Comparison of ENCODE assay signal across 8 mouse cellular contexts in genomic region chr8:72136302-72136978, GRCm38 (mm10). TPM values are rescaled to one million over a fixed set of nuclear protein-coding genes. Genes with fewer than 3 reads are reported as not detected.
A peak's percentile ranks its signal among the peaks of the same experiment; 100 is the strongest.
DNase-seq lines count a peak whose midpoint lies in the region; ATAC-seq and TF ChIP-seq lines count a peak whose summit lies in the region.

No protein-coding gene starts in this region.

- peak; percentile 75 for ATAC-seq in activated CD4-positive, CD25-positive, alpha-beta regulatory T cell, adult 4 months
- peak; percentile 68 for ATAC-seq in embryonic facial prominence, embryonic 13.5 days (ENCODE audit: insufficient number of reproducible peaks, insufficient read depth, low FRiP score, low TSS enrichment, low read depth)
- ATAC-seq in heart, embryonic 14.5 days (ENCODE audit: insufficient number of reproducible peaks, insufficient read depth, low FRiP score, low read depth): peak; percentile 52; the same call in 1 of the 2 replicates
- peak; percentile 51 for ATAC-seq in kidney, postnatal 0 days (replicated peaks; ENCODE audit: low FRiP score, low read depth)

- no peaks in the 10 kb centered on the region for H3K27me3 ChIP-seq in embryonic facial prominence, embryonic 13.5 days
- no peaks in the 10 kb centered on the region for H3K27me3 ChIP-seq in heart, embryonic 14.5 days (ENCODE audit: control insufficient read depth, insufficient read depth, low read length)
- H3K27me3 ChIP-seq in kidney, postnatal 0 days (ENCODE audit: insufficient read depth, low read length): no peaks in the 10 kb centered on the region

- peak; percentile 72 to 80 for DNase-seq in B cell, adult 2 months
- DNase-seq in kidney, postnatal 0 days (ENCODE audit: low spot score): peak; percentile 97
- peak; percentile 74 for DNase-seq in lung, postnatal 14 days
- DNase-seq in ovary, postnatal 14 days (ENCODE audit: low spot score): peak; percentile 73
- peak; percentile 84 for DNase-seq in thymus, postnatal 4 days

- peaks cover 37% of the 10 kb centered on the region for H3K36me3 ChIP-seq in embryonic facial prominence, embryonic 13.5 days
- H3K36me3 ChIP-seq in heart, embryonic 14.5 days (ENCODE audit: control insufficient read depth, insufficient read depth, low read length): peaks cover 36% of the 10 kb centered on the region
- peaks cover 29% of the 10 kb centered on the region; the same call in 1 of the 2 replicates for H3K36me3 ChIP-seq in kidney, postnatal 0 days (ENCODE audit: insufficient read depth, low read length)

- WGBS in embryonic facial prominence, embryonic 13.5 days: under 1% methylated on average over 18 of the region's 18 CpGs
- WGBS in heart, embryonic 14.5 days: under 1% methylated on average over 18 of the region's 18 CpGs
- WGBS in kidney, postnatal 0 days: 2% methylated on average over 18 of the region's 18 CpGs

- peak overlapping the region; percentile 76 for H3K4me2 ChIP-seq in embryonic facial prominence, embryonic 13.5 days
- peak overlapping the region; percentile 80 for H3K4me2 ChIP-seq in heart, embryonic 14.5 days (ENCODE audit: low read length)
- H3K4me2 ChIP-seq in kidney, postnatal 0 days (ENCODE audit: low read length): peak overlapping the region; percentile 79

- no peaks in the 10 kb centered on the region for H3K9me3 ChIP-seq in embryonic facial prominence, embryonic 13.5 days
- H3K9me3 ChIP-seq in heart, embryonic 14.5 days (ENCODE audit: control insufficient read depth, low read length): no peaks in the 10 kb centered on the region
- H3K9me3 ChIP-seq in kidney, postnatal 0 days (replicated peaks; ENCODE audit: low read length): no peaks in the 10 kb centered on the region

- TF ChIP-seq CTCF in kidney, postnatal 0 days (IDR thresholded peaks at IDR 0.05; ENCODE audit: low read depth): no peak

- peak overlapping the region; percentile 100 for H3K27ac ChIP-seq in embryonic facial prominence, embryonic 13.5 days
- peak overlapping the region; percentile 95 to 96 for H3K27ac ChIP-seq in heart, embryonic 14.5 days (replicated peaks in 1 of 2; ENCODE audit: control insufficient read depth in 1 of 2, insufficient read depth in 1 of 2, low read depth in 2 of 2, low read length in 2 of 2)
- H3K27ac ChIP-seq in kidney, postnatal 0 days: peak overlapping the region; percentile 98

- H3K4me3 ChIP-seq in embryonic facial prominence, embryonic 13.5 days: peak overlapping the region; percentile 79
- H3K4me3 ChIP-seq in heart, embryonic 14.5 days (ENCODE audit: control insufficient read depth in 1 of 2, insufficient read depth in 1 of 2, low read depth in 1 of 2, low read length in 2 of 2): peak overlapping the region; percentile 94 to 97
- peak overlapping the region; percentile 93 for H3K4me3 ChIP-seq in kidney, postnatal 0 days (replicated peaks; ENCODE audit: low read depth, low read length)

- peaks cover 23% of the 10 kb centered on the region for H3K4me1 ChIP-seq in embryonic facial prominence, embryonic 13.5 days
- H3K4me1 ChIP-seq in heart, embryonic 14.5 days (ENCODE audit: control insufficient read depth in 2 of 2, insufficient read depth in 2 of 2, low read length in 2 of 2): peaks cover 18 to 37% of the 10 kb centered on the region in 2 experiments
- H3K4me1 ChIP-seq in kidney, postnatal 0 days (replicated peaks; ENCODE audit: insufficient read depth, low read length): peaks cover 12% of the 10 kb centered on the region

- peak overlapping the region; percentile 97 for H3K9ac ChIP-seq in embryonic facial prominence, embryonic 13.5 days
- H3K9ac ChIP-seq in heart, embryonic 14.5 days (ENCODE audit: low read length): peak overlapping the region; percentile 100
- peak overlapping the region; percentile 95 for H3K9ac ChIP-seq in kidney, postnatal 0 days (ENCODE audit: low read depth, low read length)

RNA-seq across cellular contexts. Expression of gene Tpm4, which starts 1.7 kb away (rescaled TPM):
- 100 to 1,000 TPM; 291 to 296 TPM for polyA plus RNA-seq in activated CD4-positive, CD25-positive, alpha-beta regulatory T cell, adult 4 months (2017; shearing (Covaris generic))
- 622 and 634 TPM in 2 replicates for polyA plus RNA-seq in embryonic facial prominence, embryonic 13.5 days (2015; fragmentation: Nextera tagmentation; extraction: Ambion mirVana)
- polyA plus RNA-seq in heart, embryonic 14.5 days (2014; fragmentation: Nextera tagmentation; extraction: Ambion mirVana): 305 and 318 TPM in 2 replicates
- 604 and 692 TPM in 2 replicates for polyA plus RNA-seq in kidney, postnatal 0 days (2015; fragmentation: Nextera tagmentation; extraction: Ambion mirVana)

RNA-seq across cellular contexts. Expression of gene Rab8a, which starts 24.6 kb away (rescaled TPM):
- 100 to 1,000 TPM; 159 to 162 TPM for polyA plus RNA-seq in activated CD4-positive, CD25-positive, alpha-beta regulatory T cell, adult 4 months (2017; shearing (Covaris generic))
- polyA plus RNA-seq in embryonic facial prominence, embryonic 13.5 days (2015; fragmentation: Nextera tagmentation; extraction: Ambion mirVana): 132 and 142 TPM in 2 replicates
- polyA plus RNA-seq in heart, embryonic 14.5 days (2014; fragmentation: Nextera tagmentation; extraction: Ambion mirVana): 57.8 and 58.2 TPM in 2 replicates
- 100 and 108 TPM in 2 replicates for polyA plus RNA-seq in kidney, postnatal 0 days (2015; fragmentation: Nextera tagmentation; extraction: Ambion mirVana)

RNA-seq across cellular contexts. Expression of gene Olfr374, which starts 29.6 kb away (rescaled TPM):
- under 1 TPM in 1 of 2 experiments, not detected in 1; 0.20 TPM for polyA plus RNA-seq in activated CD4-positive, CD25-positive, alpha-beta regulatory T cell, adult 4 months (2017; shearing (Covaris generic))
- 0.03 TPM in 2 replicates for polyA plus RNA-seq in embryonic facial prominence, embryonic 13.5 days (2015; fragmentation: Nextera tagmentation; extraction: Ambion mirVana)
- not detected in 2 replicates for polyA plus RNA-seq in heart, embryonic 14.5 days (2014; fragmentation: Nextera tagmentation; extraction: Ambion mirVana)
- not detected in 2 replicates for polyA plus RNA-seq in kidney, postnatal 0 days (2015; fragmentation: Nextera tagmentation; extraction: Ambion mirVana)

RNA-seq across cellular contexts. Expression of gene Hsh2d, which starts 53.0 kb away (rescaled TPM):
- polyA plus RNA-seq in activated CD4-positive, CD25-positive, alpha-beta regulatory T cell, adult 4 months (2017; shearing (Covaris generic)): 10 to 100 TPM; 22.2 to 29.1 TPM
- not detected in 2 replicates for polyA plus RNA-seq in embryonic facial prominence, embryonic 13.5 days (2015; fragmentation: Nextera tagmentation; extraction: Ambion mirVana)
- polyA plus RNA-seq in heart, embryonic 14.5 days (2014; fragmentation: Nextera tagmentation; extraction: Ambion mirVana): not detected in 2 replicates
- 0.24 TPM in 1 of 2 replicates, not detected in the other for polyA plus RNA-seq in kidney, postnatal 0 days (2015; fragmentation: Nextera tagmentation; extraction: Ambion mirVana)

RNA-seq across cellular contexts. Expression of gene Olfr373, which starts 53.5 kb away (rescaled TPM):
- polyA plus RNA-seq in activated CD4-positive, CD25-positive, alpha-beta regulatory T cell, adult 4 months (2017; shearing (Covaris generic)): under 1 TPM in 1 of 2 experiments, not detected in 1; 0.20 TPM
- 0.11 TPM in 1 of 2 replicates, not detected in the other for polyA plus RNA-seq in embryonic facial prominence, embryonic 13.5 days (2015; fragmentation: Nextera tagmentation; extraction: Ambion mirVana)
- not detected in 2 replicates for polyA plus RNA-seq in heart, embryonic 14.5 days (2014; fragmentation: Nextera tagmentation; extraction: Ambion mirVana)
- polyA plus RNA-seq in kidney, postnatal 0 days (2015; fragmentation: Nextera tagmentation; extraction: Ambion mirVana): 0.08 TPM in 1 of 2 replicates, not detected in the other

Comparison
In these comparisons a context has a peak if more than half of its experiments do, and no peak if none do; other contexts are left out.
1. Peak in every context shown above with its lines: DNase-seq, ATAC-seq, H3K4me3 ChIP-seq and H3K27ac ChIP-seq.